Mouse (Mus musculus) right cerebral cortex, postnatal 14 days (tissue): ENCODE measurements around the gene Ctnna3.

ENCODE experiments used
- DNase-seq: peaks from one replicate; pipeline ENCODE4 v3.0.0; 2022

Gene Ctnna3

DNA sequence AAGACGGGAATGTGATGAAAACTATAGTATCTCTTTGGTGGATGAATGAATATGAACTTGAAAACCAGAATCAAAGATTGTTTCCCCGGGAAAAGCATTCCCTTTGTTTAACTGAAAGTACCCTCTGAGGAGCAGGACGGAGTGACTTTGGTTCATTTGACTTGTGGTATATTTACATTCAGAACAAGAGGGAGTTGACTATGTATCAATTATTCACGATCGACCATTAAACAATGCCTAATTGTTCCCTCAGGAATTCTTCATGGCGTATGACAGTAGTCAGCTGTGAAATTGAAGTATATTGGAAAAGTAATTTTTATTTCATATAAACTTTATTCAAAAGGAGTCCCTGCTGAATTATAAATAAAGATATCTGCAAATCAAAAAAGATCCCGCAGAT lies 341.8 kb downstream of the Ctnna3 start:
- DNase-seq, result no peak

- no peak for DNase-seq
Measured at GRCm38 (mm10) chr10:63772074-63772473, 342.2 kb downstream of the Ctnna3 start.

- no peak for DNase-seq
Measured at GRCm38 (mm10) chr10:63781948-63782347, 352.1 kb downstream of the Ctnna3 start.

GRCm38 (mm10) chr10:63784808-63785535 lies 355.1 kb downstream of the Ctnna3 start:
- DNase-seq, result no peak

- DNase-seq, result no peak
Measured at GRCm38 (mm10) chr10:63786390-63786789, 356.5 kb downstream of the Ctnna3 start.

DNA sequence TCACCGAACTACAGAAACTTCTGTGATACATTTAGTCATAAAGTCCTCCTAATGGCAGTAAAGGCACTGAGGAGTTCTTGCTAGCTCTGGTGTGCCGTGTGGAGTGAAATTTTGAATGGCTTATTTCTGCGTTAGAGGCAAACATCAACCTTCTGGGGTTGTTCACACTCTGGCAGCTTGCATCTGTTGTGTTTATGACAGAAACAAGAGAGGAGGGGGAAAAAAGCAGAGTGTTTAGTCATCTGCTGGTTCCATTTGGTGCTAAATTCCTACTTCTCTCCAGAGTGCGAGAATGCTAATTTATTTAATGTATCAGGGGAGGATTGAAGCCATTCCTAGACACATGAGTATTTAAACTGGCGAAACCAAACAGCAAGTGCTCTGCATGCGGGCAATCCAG lies 374.0 kb downstream of the Ctnna3 start:
- no peak for DNase-seq

GRCm38 (mm10) chr10:63805551-63805950 lies 375.7 kb downstream of the Ctnna3 start:
- no peak for DNase-seq

DNA sequence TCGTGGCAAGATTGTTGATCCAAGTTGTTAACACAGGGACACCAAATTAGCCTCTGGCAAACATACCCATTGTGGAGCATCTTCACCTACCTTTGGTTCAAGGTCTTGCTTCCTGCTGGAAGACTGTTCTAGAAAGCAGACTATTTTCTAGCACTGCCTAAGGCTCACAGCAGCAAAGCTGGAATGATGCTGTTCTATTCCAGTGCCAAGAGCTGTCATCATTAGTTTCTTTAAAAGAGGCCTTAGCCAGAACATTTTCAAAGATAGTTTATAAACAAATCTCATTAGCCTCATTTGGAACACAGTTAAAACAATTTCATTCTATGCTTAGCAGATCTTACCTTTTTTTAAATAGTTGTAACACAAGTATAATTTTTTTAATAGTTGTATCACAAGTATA lies 376.4 kb downstream of the Ctnna3 start:
- no peak for DNase-seq

DNA sequence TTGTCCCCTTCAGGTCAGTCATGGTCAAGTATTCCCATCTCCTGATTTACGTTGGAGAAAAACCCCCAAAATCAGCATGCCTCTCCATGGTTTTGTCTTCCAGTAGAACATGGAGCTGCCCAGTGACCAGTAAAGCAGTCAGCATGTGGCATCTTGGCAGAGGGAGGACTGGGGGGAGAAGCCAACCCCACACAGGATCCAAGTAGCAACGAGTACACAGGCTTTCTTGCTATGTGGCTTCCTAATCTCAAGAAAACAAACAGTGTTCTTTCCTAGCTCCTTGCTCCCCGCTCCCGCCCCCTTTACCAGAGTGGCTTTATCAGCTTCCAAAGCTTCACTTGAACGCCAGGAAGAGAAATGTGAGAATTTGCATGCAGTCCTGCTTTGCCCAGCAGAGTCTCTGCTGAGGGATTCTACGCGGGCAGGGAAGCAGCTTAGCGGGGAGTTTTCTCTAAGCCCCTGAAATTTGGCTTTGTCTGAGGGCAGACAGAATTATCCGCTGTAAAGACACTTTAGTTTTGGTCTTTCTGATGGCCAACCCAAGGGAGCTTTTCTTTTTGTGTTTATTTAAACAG lies 380.2 kb downstream of the Ctnna3 start:
- DNase-seq, result no peak

GRCm38 (mm10) chr10:63839011-63839410 lies 409.1 kb downstream of the Ctnna3 start:
- peak; percentile 12 for DNase-seq

GRCm38 (mm10) chr10:63851946-63852345 lies 422.0 kb downstream of the Ctnna3 start:
- no peak for DNase-seq

DNA sequence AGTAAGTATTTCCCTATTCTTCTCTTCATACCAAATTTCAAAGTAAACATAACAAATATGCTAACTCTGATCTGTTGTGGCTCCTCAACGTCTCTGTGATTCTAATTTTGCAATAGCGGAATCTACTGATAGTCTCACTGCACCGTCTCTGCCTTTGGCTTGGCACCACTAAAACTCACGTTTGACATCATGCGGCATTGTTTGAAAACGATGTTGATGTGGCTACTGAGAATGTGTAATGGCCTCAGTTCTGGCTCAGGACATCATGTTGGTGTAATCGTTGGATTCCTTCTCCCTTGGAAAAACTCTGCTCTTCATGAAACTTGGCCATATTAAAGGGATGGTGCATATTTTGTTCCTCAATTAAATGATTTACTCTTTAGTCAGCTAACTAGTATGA lies 439.2 kb downstream of the Ctnna3 start:
- DNase-seq, result no peak

GRCm38 (mm10) chr10:63880462-63880903 lies 450.6 kb downstream of the Ctnna3 start:
- no peak for DNase-seq

GRCm38 (mm10) chr10:63886449-63887088 lies 456.7 kb downstream of the Ctnna3 start:
- no peak for DNase-seq

DNA sequence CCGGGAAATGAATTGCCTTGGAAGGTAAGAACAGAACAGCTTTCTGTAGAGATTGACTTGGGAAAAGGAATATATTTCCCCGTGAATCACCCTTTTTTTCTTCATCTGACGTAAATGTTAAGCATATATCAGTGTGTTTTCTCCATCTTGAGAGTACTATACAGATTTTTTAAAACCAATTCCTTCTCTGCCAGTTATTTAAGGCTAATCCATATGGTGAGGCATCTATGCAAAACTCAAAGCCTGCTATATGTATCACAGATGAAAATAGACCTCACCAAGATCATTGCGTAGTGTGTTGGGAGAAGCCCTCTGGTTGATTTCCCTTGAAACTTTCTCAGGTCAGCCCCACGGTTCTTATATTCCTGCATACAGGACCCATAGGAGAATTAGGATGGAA lies 464.7 kb downstream of the Ctnna3 start:
- no peak for DNase-seq

GRCm38 (mm10) chr10:63899891-63900290 lies 470.0 kb downstream of the Ctnna3 start:
- no peak for DNase-seq

GRCm38 (mm10) chr10:63908878-63909277 lies 479.0 kb downstream of the Ctnna3 start:
- DNase-seq, result no peak

DNA sequence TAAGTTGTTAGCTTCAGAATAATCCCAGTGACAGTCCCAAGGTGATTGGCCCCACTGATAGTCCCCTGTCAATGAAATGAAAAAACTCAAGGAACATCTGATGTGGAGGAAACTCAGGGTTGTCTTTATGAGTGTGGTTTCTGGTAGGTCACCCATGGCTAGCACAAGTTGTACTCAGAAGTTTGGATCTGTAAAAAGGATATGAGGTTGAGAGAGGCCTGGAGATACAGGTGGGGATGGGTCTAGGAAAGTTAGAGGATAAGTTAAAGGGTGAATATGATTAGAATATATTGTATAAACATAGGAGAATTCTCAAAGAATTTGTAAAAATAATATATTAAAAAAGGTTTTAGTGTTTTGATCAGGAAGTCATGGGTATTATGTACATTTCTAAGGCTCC lies 497.4 kb downstream of the Ctnna3 start, which contains the start of gene Gm10118:
TSS of gene Gm10118 (minus strand) at position 101 of the 400 bp plus-strand sequence.
- DNase-seq, result no peak

DNA sequence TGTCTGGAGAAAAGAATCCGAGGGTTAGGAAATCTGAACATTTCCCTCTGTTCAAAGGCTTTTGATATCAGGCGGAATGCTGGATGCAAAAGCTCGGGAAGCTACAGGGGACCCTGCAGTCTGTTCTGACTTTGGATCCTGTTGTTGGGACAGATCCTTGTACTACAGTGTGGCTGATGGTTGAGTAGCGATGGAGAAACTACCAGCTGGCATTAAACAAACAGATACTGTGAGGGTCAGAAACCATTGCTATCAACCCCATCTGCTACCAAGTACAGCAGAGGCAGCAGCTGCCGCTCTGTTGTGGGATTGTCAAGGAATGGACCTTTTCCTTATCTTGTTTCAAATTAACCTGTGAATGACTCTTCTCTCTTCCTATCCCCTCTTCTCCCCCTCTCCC lies 504.0 kb downstream of the Ctnna3 start:
- no peak for DNase-seq

- no peak for DNase-seq
Measured at GRCm38 (mm10) chr10:63945534-63945933, 515.6 kb downstream of the Ctnna3 start.

DNA sequence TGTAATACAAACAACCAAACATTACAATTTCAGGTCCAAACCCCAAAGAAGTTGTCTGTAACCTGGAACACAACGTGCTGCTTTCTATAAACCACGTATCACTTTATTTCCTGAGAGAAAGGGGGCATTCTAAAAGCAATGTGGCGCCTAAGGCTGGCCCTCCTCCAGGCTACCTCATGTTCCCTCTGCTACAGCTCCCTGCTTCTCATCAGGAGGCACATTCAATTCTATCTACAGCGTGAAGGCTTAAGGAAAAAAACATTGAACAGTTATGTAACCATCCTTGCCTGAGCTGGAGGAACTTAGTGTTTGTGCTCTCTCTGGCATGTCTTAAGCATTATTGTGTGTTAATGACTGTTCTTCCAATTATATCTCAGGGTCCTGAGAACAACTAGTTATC lies 517.4 kb downstream of the Ctnna3 start:
- peak; percentile 14 for DNase-seq

DNA sequence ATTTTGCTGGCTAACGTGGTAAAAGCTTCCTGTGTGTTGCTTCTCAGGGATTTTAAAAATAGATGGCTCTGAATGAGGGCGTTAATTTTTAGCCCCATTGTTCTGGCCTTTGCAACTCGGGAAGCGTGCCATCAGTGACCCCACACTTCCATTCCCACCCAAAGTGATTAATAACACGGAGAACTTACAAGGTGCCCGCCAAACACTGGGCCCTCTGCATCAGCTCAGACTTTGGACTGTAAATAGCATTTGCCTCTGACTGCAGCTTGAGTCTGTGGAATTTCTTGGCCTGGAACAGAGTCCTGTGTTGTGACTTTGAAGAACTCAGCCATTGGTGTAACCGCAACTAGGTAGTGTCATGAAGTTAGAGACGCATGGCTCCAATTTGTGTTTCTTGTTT lies 521.0 kb downstream of the Ctnna3 start:
- DNase-seq, result no peak

GRCm38 (mm10) chr10:63951481-63951880 lies 521.6 kb downstream of the Ctnna3 start:
- DNase-seq, result no peak

DNA sequence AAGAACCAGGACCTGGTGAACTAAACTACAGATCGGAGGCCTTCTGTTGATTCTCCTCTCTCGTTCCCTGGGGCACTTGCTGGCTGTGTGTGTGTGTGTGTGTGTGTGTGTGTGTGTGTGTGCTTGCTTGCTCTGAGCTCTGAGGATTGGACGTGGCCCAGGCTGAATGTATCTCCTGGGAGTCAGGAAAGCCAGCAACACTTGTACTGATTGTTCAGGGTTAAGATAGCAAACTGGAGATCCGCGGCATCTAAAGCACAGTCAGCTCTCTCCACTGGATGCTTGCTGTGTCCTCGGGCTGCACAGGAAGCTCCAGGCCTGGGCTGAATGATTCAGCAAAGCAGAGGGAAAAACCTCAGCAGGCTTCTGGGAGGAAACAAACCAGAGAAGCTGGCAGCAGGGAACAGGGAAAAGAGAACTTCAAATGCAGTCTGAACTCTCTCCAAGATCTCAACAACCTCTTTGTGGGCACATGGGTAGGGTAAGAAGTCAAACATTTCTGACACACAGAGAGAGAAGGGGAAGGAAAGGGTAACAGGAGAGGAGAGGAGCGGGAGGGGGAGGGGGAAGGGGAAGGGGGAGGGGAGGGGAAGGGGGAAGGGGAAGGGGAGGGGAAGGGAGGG lies 524.5 kb downstream of the Ctnna3 start:
- no peak for DNase-seq
